Mouse (Mus musculus): ENCODE data around the gene Mllt10. TPM values are rescaled to one million over a fixed set of nuclear protein-coding genes. Genes with fewer than 3 reads are reported as not detected.

Mllt10 gene
- polyA plus RNA-seq, 1 experiment from 2014 or later = 50.0 TPM

- 69% methylated on average over 4 of the region's 4 CpGs for WGBS
- no peak for ATAC-seq (ENCODE audit: insufficient read depth, low FRiP score)
- H3K36me3 ChIP-seq (ENCODE audit: control insufficient read depth, insufficient read depth, low read length) = peaks cover 8% of the 10 kb centered on the region
- H3K9ac ChIP-seq (ENCODE audit: low read length) = no peak overlapping the region
- no peaks in the 10 kb centered on the region for H3K27me3 ChIP-seq (ENCODE audit: control insufficient read depth, insufficient read depth, low read length)
- H3K27ac ChIP-seq (ENCODE audit: low read length) = no peak overlapping the region
- no peak overlapping the region for H3K4me3 ChIP-seq (replicated peaks; ENCODE audit: low read length)
- H3K4me1 ChIP-seq (ENCODE audit: control insufficient read depth, insufficient read depth, low read length) = 0 out of 2 replicates have a peak, but pooled peaks cover 3% of the 10 kb centered on the region
- H3K9me3 ChIP-seq (replicated peaks; ENCODE audit: control insufficient read depth, low read length) = no peaks in the 10 kb centered on the region
- no peak overlapping the region for H3K4me2 ChIP-seq (ENCODE audit: low read depth, low read length)
Measured at GRCm38 (mm10) chr2:18195285-18195684, 140.2 kb downstream of the Mllt10 start.

DNA sequence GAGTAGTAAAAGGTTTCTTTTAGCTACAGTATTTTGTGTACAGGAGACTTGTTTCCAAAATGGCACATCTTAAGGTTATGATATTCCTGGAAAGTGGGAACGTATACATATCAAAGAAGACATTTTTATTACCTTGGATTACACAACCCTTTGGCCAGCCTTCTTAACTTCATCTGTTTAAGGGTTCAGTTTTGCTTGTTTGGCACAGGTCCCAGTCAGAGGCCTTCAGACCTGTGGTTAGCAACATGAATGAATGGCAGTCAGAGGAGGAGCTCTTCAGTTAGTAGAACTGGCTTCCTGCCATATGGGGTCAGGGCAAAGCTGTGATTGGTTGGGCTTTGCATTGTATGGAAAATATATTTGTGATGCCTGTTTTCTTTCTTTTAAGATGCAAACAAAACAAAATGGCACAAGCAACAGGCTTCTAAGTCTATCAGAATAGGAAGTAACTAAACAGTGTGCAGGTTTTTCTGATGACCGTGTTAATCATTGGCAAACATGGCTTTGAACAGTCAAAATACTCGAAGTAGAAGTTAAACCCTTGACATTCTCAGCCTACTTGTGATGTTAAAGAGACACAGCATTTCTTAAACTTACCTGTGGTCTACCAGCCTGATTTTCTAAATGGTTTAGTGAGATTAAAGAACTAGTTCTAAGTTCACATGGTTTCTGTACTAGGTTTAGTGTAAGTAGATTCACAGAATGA is 140.8 kb downstream of the Mllt10 start:
- peak overlapping the region; percentile 6; the same call in 1 of the 2 replicates for H3K27ac ChIP-seq (ENCODE audit: low read length)

DNA sequence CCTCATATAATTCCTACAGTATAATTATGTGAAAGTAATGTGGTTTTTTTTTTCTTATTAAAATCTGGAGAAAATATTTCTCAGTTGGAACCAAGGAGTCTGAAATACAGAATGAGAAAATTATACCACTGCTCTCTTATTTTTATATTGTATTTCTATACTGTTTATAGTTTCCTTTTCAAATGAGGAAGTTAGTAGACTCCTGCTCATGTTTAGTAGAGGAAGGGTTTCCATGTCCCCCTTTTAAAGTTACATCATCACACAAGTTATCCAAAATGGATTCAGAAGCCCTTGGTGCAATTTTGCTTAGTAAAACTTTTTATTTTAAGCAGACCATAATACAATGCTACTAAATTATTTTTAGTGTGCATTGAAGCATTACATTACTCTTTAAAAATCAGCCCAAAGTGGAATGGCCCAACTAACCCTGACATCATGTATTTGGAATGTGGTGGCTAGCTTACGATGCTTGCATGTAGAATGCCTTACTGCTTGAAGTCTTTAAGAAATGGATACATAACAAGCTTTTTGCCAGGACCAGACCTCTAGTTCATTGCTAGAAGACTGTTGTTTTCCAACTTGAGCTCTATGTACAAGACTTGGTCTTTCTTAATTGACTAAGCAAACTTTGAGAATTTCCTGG is 146.9 kb downstream of the Mllt10 start:
- H3K4me1 ChIP-seq (ENCODE audit: control insufficient read depth, insufficient read depth, low read length) = no peaks in the 10 kb centered on the region
- WGBS = 82% methylated on average over 1 of the region's 1 CpGs
- H3K36me3 ChIP-seq (ENCODE audit: control insufficient read depth, insufficient read depth, low read length) = peaks cover 18% of the 10 kb centered on the region
- H3K4me3 ChIP-seq (replicated peaks; ENCODE audit: low read length) = no peak overlapping the region
- no peak overlapping the region for H3K9ac ChIP-seq (ENCODE audit: low read length)
- H3K27me3 ChIP-seq (ENCODE audit: control insufficient read depth, insufficient read depth, low read length) = no peaks in the 10 kb centered on the region
- H3K4me2 ChIP-seq (ENCODE audit: low read depth, low read length) = no peak overlapping the region
- no peak overlapping the region for H3K27ac ChIP-seq (ENCODE audit: low read length)
- no peaks in the 10 kb centered on the region for H3K9me3 ChIP-seq (replicated peaks; ENCODE audit: control insufficient read depth, low read length)
- ATAC-seq (ENCODE audit: insufficient read depth, low FRiP score) = no peak

More for the DNA sequence above, 140.8 kb downstream of the Mllt10 start:
- no peak overlapping the region for H3K9ac ChIP-seq (ENCODE audit: low read length)
- peaks cover 8% of the 10 kb centered on the region for H3K36me3 ChIP-seq (ENCODE audit: control insufficient read depth, insufficient read depth, low read length)
- H3K27me3 ChIP-seq (ENCODE audit: control insufficient read depth, insufficient read depth, low read length) = no peaks in the 10 kb centered on the region
- no peaks in the 10 kb centered on the region for H3K9me3 ChIP-seq (replicated peaks; ENCODE audit: control insufficient read depth, low read length)
- H3K4me1 ChIP-seq (ENCODE audit: control insufficient read depth, insufficient read depth, low read length) = 0 out of 2 replicates have a peak, but pooled peaks cover 3% of the 10 kb centered on the region
- H3K4me3 ChIP-seq (replicated peaks; ENCODE audit: low read length) = no peak overlapping the region
- 54% methylated on average over 3 of the region's 3 CpGs for WGBS
- ATAC-seq (ENCODE audit: insufficient read depth, low FRiP score) = peak; percentile 86
- no peak overlapping the region for H3K4me2 ChIP-seq (ENCODE audit: low read depth, low read length)

DNA sequence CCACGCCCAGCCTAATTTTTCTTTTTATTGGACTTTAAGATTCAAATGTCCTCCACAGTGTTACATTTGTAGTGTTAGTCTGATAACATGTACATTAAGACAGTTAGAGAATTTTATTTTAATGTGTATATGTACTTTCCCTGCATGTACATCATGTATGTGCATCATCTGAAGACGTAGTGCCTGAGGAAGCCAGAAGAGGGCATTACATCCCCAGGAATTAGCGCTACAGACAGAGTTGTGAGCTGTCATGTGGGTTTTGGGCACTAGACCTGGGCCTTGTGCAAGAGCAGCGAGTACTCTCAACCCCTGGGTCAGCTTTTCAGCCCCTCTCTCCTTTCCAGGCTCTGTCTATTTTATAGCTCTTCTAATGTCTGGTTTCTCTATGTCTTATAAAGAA is 147.9 kb downstream of the Mllt10 start:
- H3K4me1 ChIP-seq (ENCODE audit: control insufficient read depth, insufficient read depth, low read length) = peaks cover 1% of the 10 kb centered on the region; the same call in 1 of the 2 replicates
- H3K4me2 ChIP-seq (ENCODE audit: low read depth, low read length) = no peak overlapping the region
- WGBS = 92% methylated on average over 4 of the region's 4 CpGs
- no peak overlapping the region for H3K4me3 ChIP-seq (replicated peaks; ENCODE audit: low read length)
- ATAC-seq (ENCODE audit: insufficient read depth, low FRiP score) = no peak
- H3K27ac ChIP-seq (ENCODE audit: low read length) = no peak overlapping the region
- H3K9ac ChIP-seq (ENCODE audit: low read length) = no peak overlapping the region
- no peaks in the 10 kb centered on the region for H3K9me3 ChIP-seq (replicated peaks; ENCODE audit: control insufficient read depth, low read length)
- peaks cover 16% of the 10 kb centered on the region for H3K36me3 ChIP-seq (ENCODE audit: control insufficient read depth, insufficient read depth, low read length)
- no peaks in the 10 kb centered on the region for H3K27me3 ChIP-seq (ENCODE audit: control insufficient read depth, insufficient read depth, low read length)

- Histone ChIP-seq H3K27me3 (ENCODE audit: control insufficient read depth, insufficient read depth, low read length) (no peaks in the 10 kb centered on the region), H3K4me2 (ENCODE audit: low read depth, low read length) (no peak overlapping the region), H3K36me3 (ENCODE audit: control insufficient read depth, insufficient read depth, low read length) (peaks cover 30% of the 10 kb centered on the region), H3K9ac (ENCODE audit: low read length) (no peak overlapping the region), H3K4me3 (replicated peaks; ENCODE audit: low read length) (no peak overlapping the region), H3K27ac (ENCODE audit: low read length) (no peak overlapping the region), H3K4me1 (ENCODE audit: control insufficient read depth, insufficient read depth, low read length) (peaks cover 2% of the 10 kb centered on the region; the same call in 1 of the 2 replicates), H3K9me3 (replicated peaks; ENCODE audit: control insufficient read depth, low read length) (no peaks in the 10 kb centered on the region)
- 75% methylated on average over 3 of the region's 3 CpGs for WGBS
- ATAC-seq (ENCODE audit: insufficient read depth, low FRiP score) = no peak
Measured at GRCm38 (mm10) chr2:18205118-18205517, 150.1 kb downstream of the Mllt10 start.

- 83% methylated on average over 10 of the region's 10 CpGs for WGBS
- no peak overlapping the region for H3K4me2 ChIP-seq (ENCODE audit: low read depth, low read length)
- H3K36me3 ChIP-seq (ENCODE audit: control insufficient read depth, insufficient read depth, low read length) = peaks cover 33% of the 10 kb centered on the region
- no peak overlapping the region for H3K27ac ChIP-seq (ENCODE audit: low read length)
- ATAC-seq (ENCODE audit: insufficient read depth, low FRiP score) = no peak
- H3K27me3 ChIP-seq (ENCODE audit: control insufficient read depth, insufficient read depth, low read length) = no peaks in the 10 kb centered on the region
- no peak overlapping the region for H3K9ac ChIP-seq (ENCODE audit: low read length)
- H3K9me3 ChIP-seq (replicated peaks; ENCODE audit: control insufficient read depth, low read length) = no peaks in the 10 kb centered on the region
- H3K4me1 ChIP-seq (ENCODE audit: control insufficient read depth, insufficient read depth, low read length) = peaks cover 2% of the 10 kb centered on the region; the same call in 1 of the 2 replicates
- no peak overlapping the region for H3K4me3 ChIP-seq (replicated peaks; ENCODE audit: low read length)
Measured at GRCm38 (mm10) chr2:18206811-18207210, 151.8 kb downstream of the Mllt10 start.

- H3K9me3 ChIP-seq (replicated peaks; ENCODE audit: control insufficient read depth, low read length) = no peaks in the 10 kb centered on the region
- no peak for ATAC-seq (ENCODE audit: insufficient read depth, low FRiP score)
- H3K4me2 ChIP-seq (ENCODE audit: low read depth, low read length) = no peak overlapping the region
- WGBS = 73% methylated on average over 6 of the region's 6 CpGs
- no peak overlapping the region for H3K4me3 ChIP-seq (replicated peaks; ENCODE audit: low read length)
- peaks cover 33% of the 10 kb centered on the region for H3K36me3 ChIP-seq (ENCODE audit: control insufficient read depth, insufficient read depth, low read length)
- H3K4me1 ChIP-seq (ENCODE audit: control insufficient read depth, insufficient read depth, low read length) = peaks cover 2% of the 10 kb centered on the region; the same call in 1 of the 2 replicates
- H3K27ac ChIP-seq (ENCODE audit: low read length) = no peak overlapping the region
- H3K9ac ChIP-seq (ENCODE audit: low read length) = no peak overlapping the region
- H3K27me3 ChIP-seq (ENCODE audit: control insufficient read depth, insufficient read depth, low read length) = no peaks in the 10 kb centered on the region
Measured at GRCm38 (mm10) chr2:18208578-18208977, 153.5 kb downstream of the Mllt10 start.

DNA sequence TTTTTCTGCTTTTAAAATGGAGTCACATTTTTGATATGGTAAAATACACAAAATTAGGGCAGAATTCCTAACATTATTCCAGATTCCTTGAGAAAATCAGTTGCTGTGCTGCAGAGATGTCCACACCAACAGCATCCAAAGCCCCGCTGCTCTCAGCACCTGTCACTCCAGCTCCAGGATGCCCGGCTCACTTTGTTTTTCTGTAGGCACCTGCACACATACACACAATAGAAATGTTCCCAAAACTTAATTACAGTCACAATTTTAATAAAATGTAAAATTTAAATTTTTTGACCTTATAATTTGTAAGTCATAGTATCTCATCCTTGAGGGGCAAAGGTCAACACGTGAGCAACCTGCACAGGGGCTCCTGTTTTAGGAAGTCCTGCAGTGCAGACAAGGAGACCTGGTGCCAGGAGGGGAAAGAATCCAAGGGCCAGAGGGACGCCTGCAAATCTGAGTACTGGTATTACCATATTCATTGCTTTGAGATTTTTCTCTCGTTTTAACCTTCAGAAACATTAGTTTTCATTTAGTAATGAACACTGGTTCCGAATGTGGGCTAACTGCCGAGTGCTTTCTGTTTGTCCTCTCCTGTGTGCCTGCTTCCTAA is 154.3 kb downstream of the Mllt10 start:
- H3K27ac ChIP-seq (ENCODE audit: low read length) = no peak overlapping the region
- no peak overlapping the region for H3K4me2 ChIP-seq (ENCODE audit: low read depth, low read length)
- H3K4me1 ChIP-seq (ENCODE audit: control insufficient read depth, insufficient read depth, low read length) = peaks cover 2% of the 10 kb centered on the region; the same call in 1 of the 2 replicates
- H3K9me3 ChIP-seq (replicated peaks; ENCODE audit: control insufficient read depth, low read length) = no peaks in the 10 kb centered on the region
- H3K27me3 ChIP-seq (ENCODE audit: control insufficient read depth, insufficient read depth, low read length) = no peaks in the 10 kb centered on the region
- H3K4me3 ChIP-seq (replicated peaks; ENCODE audit: low read length) = no peak overlapping the region
- WGBS = 84% methylated on average over 7 of the region's 7 CpGs
- no peak for ATAC-seq (ENCODE audit: insufficient read depth, low FRiP score)
- no peak overlapping the region for H3K9ac ChIP-seq (ENCODE audit: low read length)
- H3K36me3 ChIP-seq (ENCODE audit: control insufficient read depth, insufficient read depth, low read length) = peaks cover 35% of the 10 kb centered on the region

GRCm38 (mm10) chr2:18209948-18210347 is 154.9 kb downstream of the Mllt10 start:
- no peaks in the 10 kb centered on the region for H3K27me3 ChIP-seq (ENCODE audit: control insufficient read depth, insufficient read depth, low read length)
- H3K9ac ChIP-seq (ENCODE audit: low read length) = no peak overlapping the region
- peaks cover 40% of the 10 kb centered on the region for H3K36me3 ChIP-seq (ENCODE audit: control insufficient read depth, insufficient read depth, low read length)
- no peaks in the 10 kb centered on the region for H3K9me3 ChIP-seq (replicated peaks; ENCODE audit: control insufficient read depth, low read length)
- no peak overlapping the region for H3K27ac ChIP-seq (ENCODE audit: low read length)
- H3K4me2 ChIP-seq (ENCODE audit: low read depth, low read length) = no peak overlapping the region
- 79% methylated on average over 4 of the region's 4 CpGs for WGBS
- peaks cover 2% of the 10 kb centered on the region; the same call in 1 of the 2 replicates for H3K4me1 ChIP-seq (ENCODE audit: control insufficient read depth, insufficient read depth, low read length)
- H3K4me3 ChIP-seq (replicated peaks; ENCODE audit: low read length) = no peak overlapping the region
- no peak for ATAC-seq (ENCODE audit: insufficient read depth, low FRiP score)

All from stomach, embryonic 16.5 days (tissue).